Mouse (Mus musculus) left cerebral cortex, postnatal 10 days (tissue): Measurements from ENCODE around the gene Rab28. TPM values are rescaled to one million over a fixed set of nuclear protein-coding genes. Genes with fewer than 3 reads are reported as not detected.
A peak's percentile ranks its signal among the peaks of the same experiment; 100 is the strongest.
"Not testable (repeated sequence)": the region's sequence is repeated elsewhere in the genome, so short reads cannot be mapped to it uniquely, and the experiment has no call there.

Source experiments
- DNase-seq, 2 experiments: peaks; one replicate each; pipeline ENCODE4 v3.0.0; 2021 to 2022; ENCODE audit warnings: low spot score in 2 of 2, mixed read lengths in 1 of 2; ENCODE audit errors: extremely low spot score in 1 of 2
- intact Hi-C: fragments of 180-260 bp; cut with DNase I; formaldehyde crosslinking; loops from one replicate; pipeline ENCODE4 v1.15.1; 2025
- total RNA-seq, 2 experiments: library from RNA; stranded (reverse); gene quantifications; 2 replicates each; pipeline ENCODE4 v1.2.3; 2021

Rab28 gene
- 10 to 100 TPM; 47.3 to 49.3 TPM for total RNA-seq

DNA sequence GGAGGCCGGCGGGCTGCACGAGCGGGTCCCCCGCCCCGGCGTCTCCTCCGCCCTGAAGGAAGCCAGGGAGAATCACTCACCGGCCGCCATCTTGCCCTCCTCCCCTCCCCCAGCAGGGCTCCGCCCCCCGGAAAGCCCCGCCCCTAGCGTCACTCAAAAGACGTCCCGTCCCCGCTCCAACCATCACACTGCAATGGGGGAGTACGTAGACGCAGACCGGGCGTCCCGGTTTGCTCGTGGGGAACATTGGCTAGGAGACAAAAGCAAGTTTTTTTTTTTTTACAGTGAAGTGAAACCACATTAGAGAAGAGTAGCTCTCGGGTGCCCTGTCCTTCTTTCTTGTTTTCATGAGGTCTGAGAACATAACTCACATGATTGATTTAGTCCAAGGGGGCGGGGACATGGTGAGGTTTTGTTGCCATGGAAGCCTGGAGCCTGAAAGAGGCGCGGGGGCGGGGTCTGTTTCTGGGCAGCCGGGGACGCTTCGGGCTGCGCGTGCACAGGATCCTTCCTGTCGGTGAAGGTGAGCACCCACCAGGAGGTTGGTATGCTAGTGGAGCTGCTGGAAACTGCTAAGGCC is at the start of gene Rab28:
TSS of gene Rab28 (minus strand) at position 107 of the 580 bp plus-strand sequence.
- intact Hi-C loops: loop anchor here (5.0 kb wide), 1 partner anchor 54 kb away; the partner anchor contains the start of gene Nkx3-2
- peak; percentile 94 to 97 for DNase-seq

DNA sequence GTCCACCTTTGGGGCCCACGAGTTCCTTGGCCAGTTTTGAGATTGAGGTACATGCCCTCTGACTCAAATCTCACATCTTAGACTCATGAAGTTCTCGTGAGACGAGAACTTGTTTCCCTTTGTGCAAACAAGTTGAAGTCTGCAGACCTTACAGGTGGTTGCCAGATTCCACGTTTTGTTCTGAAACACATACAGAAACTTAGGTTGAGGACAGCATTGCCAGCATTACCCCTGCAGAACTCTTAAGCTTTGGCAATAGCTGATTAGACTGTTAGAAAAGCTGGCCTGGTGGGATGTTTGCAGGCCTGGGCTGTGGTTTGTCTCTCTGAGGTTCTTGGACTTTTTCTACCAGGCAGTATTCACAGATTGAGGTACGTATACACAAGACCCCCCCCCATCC is 49.4 kb upstream of the Rab28 start:
- intact Hi-C loops: no loop called here
- no peak for DNase-seq

GRCm38 (mm10) chr5:41756396-41756795 is 48.4 kb upstream of the Rab28 start:
- intact Hi-C loops: no loop called here
- no peak for DNase-seq

DNA sequence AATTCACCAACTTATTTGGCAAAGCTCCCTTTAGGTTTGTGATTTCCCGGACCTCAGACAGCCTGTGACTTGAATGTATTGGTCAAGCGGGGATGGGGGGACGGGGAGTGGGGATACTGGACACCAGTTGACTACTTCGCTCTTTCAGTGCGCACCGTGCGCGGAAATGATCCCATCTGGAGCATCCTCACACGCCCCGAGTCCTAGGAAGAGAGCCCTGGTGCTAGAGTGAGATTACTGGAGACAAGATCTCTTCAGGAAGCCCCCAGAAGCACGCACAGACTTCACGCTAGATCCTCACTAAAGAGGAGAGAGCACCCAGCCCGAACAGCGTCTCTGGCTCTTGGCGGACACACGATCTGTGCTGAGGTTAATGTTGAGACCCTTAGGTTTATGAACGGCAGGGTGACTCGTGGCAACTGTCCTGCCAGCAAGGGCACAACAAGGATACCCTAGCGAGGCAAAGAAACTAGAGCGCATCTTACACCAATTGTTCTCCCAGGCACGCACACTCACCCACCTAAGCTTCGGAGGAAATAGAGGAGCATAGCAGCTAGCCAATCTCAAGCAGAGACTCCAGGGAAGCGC is 47.5 kb upstream of the Rab28 start:
- DNase-seq: no peak

DNA sequence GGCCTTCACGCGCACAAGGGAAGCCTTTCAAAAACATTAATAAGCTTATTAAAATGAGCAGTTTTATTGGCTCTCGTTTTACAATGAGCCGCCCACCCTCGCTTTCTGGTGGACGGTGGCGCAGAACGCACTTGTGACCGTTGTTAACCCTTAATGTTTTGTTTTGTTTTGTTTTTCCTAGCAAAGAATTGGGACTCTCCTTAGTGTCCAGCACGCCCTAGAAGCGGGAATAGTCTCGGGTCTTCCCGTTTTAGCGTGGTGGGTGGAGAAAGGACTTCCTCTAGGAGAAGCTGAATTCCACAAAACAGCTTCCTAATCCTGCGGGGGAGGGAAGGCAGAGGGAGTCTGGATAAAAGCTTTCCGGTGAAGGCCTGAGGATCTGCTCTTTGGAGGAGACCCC is 46.9 kb upstream of the Rab28 start:
- no peak for DNase-seq

More for the DNA sequence above, 47.5 kb upstream of the Rab28 start:
- intact Hi-C loops: no loop called here

GRCm38 (mm10) chr5:41754226-41754775 is 46.3 kb upstream of the Rab28 start:
- intact Hi-C loops: no loop called here
- DNase-seq: no peak

More for the DNA sequence above, 46.9 kb upstream of the Rab28 start:
- intact Hi-C loops: no loop called here

DNA sequence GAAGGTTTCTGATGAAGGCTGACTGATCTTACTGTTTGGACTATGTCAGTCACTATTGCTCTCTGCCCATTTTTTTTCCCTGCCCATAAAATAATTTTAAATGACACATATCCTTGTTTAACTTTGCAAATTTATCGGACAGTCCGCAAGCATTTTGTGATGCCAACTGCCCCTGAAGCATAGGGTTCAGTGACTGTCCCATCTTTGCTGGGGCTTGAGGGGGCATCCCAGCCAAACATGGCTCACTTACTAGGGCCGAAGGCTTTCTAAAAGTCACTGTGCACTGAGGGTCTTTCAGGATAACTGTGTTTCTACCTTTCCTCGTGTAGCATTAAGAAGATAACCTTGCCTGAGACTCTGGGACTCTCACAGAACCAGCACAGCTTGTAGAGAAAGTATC is 44.8 kb upstream of the Rab28 start:
- no peak for DNase-seq
- intact Hi-C loops: no loop called here

GRCm38 (mm10) chr5:41744898-41745780 is 37.2 kb upstream of the Rab28 start:
- no peak for DNase-seq
- intact Hi-C loops: no loop called here

DNA sequence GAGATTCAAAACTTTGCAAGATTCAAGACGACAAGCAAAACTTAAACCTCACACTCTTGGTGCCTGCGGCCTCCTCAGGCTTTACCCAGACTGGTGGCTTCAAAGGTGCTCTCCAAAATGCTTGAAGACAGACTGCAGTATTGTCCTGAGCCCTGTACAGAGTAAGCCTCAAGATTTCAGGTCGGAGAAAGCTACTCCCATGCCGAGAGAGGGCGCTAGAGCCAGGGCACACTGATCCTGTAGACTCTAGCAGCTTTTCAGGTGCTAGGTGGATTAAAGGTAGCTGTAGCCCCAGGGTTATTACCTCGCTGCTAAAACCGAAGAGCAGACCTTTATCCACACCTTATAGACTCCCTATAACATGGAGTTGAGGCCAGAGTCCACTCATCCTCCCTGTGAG is 36.3 kb upstream of the Rab28 start:
- DNase-seq: no peak
- intact Hi-C loops: no loop called here

DNA sequence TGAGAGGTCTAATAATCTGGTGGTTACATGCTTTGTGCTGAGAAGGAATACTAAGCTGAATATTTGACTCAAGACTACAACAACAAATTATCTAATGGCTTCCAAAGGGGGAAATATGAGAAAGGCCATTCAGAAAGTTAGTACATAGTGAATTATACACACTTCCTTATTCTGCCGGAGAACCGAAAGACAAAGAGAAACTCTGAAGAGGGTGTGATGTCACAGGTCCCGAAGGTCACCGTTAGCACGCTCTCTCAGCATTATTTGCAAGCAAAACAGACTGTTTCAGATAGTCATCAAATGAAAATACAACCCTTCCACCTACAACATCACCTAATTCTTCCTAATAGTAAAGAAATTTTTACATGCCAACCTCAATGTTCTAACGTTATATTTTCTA is 30.9 kb upstream of the Rab28 start:
- intact Hi-C loops: no loop called here
- no peak for DNase-seq

DNA sequence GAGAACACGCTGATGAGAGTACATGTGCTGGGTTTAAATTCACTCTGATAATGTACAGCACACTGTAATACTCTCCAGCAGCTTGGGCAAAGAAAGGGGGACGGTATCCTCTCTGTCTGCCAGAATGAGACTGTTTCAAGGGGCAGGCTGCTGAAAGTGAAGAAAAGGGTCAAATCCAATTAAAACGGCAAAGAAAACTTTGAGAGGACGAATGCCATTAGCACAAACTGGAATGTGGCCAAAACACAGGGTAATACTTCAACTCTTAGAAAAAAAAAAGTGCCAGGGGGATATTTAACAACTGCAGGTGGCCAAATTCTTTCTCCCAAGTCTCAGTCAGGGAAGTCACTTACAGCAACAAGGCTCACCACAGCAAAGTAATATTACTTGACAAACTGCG is 29.1 kb upstream of the Rab28 start:
- no peak for DNase-seq
- intact Hi-C loops: no loop called here

DNA sequence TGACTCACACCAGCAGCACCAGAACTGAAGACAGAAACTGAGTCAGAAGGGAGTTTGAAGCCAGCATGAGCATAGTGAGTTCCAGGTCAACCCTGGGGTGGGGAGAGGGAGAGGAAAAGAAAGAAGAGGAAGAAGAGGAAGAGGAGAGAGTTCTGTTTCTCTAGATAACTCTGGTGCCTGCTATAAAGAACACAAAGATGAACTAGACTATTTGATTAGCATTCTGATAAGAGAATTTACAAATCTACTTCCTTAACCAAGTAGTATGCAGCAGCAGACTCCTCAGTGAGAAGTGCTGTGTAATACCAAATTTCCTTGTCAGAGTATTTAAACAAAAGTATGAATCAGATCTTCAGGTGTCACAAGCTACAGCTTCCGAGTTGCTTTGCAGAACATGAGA is 19.1 kb upstream of the Rab28 start:
- intact Hi-C loops: no loop called here
- DNase-seq: no peak

DNA sequence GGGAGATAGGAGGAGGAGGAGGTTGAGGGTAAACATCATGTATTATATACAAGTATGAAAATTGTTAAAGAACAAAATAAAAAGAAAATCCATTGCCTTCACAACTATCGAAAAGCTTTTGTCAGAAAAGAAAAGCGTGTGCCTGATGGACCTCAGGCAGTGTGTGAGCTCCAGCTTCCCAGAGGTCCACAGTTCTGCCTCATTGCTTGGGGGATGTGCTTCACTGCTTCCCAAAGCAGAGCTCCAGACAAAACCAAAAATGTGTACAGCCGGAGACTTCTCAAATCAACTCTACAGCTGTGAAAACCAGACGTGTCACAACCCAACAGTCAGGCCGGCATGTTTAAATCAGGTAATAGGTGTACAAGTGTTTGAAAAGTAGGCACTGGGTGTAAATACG is 17.6 kb upstream of the Rab28 start:
- no peak for DNase-seq
- intact Hi-C loops: no loop called here

GRCm38 (mm10) chr5:41707115-41708015 is 592 bp downstream of the Rab28 start:
- intact Hi-C loops: loop anchor here (5.0 kb wide), 1 partner anchor 55 kb away; the partner anchor contains the start of gene Nkx3-2
- DNase-seq: peak; percentile 22 to 49

GRCm38 (mm10) chr5:41706777-41707114 is 1.2 kb downstream of the Rab28 start:
- no peak for DNase-seq
- intact Hi-C loops: loop anchor here (5.0 kb wide), 1 partner anchor 56 kb away; the partner anchor contains the start of gene Nkx3-2

- intact Hi-C loops, DNase-seq: not testable (repeated sequence)
Measured at GRCm38 (mm10) chr5:41701085-41701484, 6.9 kb downstream of the Rab28 start.

- intact Hi-C loops: no loop called here
- no peak for DNase-seq
Measured at GRCm38 (mm10) chr5:41697958-41698357, 10.0 kb downstream of the Rab28 start.

DNA sequence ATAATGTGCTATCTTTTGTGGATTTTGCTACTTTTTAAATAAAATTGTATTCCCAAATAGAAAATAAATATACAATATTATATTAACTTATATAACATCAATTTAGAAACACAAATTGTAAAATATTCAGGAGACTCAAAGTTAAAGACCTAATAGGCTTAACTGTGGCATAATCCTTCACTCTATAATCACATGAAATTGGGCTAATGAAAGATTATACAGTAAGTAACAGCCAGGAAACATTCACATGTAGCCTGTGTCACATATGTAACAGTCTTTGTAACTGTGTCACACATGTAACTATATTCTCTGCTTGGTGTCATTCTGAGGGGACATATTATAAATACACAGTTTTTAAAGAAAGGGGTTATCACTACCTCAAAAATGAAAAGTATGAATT is 22.9 kb downstream of the Rab28 start:
- intact Hi-C loops: no loop called here
- no peak for DNase-seq

GRCm38 (mm10) chr5:41683976-41684375 is 24.0 kb downstream of the Rab28 start:
- intact Hi-C loops: no loop called here
- no peak for DNase-seq
